Mouse (Mus musculus) right cerebral cortex, adult 18-20 months (tissue): Measurements from ENCODE around the gene Igsf3.
"Not testable (repeated sequence)": the region's sequence is repeated elsewhere in the genome, so short reads cannot be mapped to it uniquely, and the experiment has no call there.

Experiments
- DNase-seq: peaks from one replicate; pipeline ENCODE4 v3.0.0; 2022; ENCODE audit warnings: mixed read lengths

Igsf3 gene

GRCm38 (mm10) chr3:101407568-101407967, 30.7 kb downstream of the Igsf3 start:
- DNase-seq, result no peak

- DNase-seq, result no peak
Observed at GRCm38 (mm10) chr3:101408953-101409750, 32.3 kb downstream of the Igsf3 start.

GRCm38 (mm10) chr3:101410202-101410601, 33.3 kb downstream of the Igsf3 start:
- DNase-seq, result no peak

- DNase-seq, result no peak
Observed at GRCm38 (mm10) chr3:101410745-101411144, 33.9 kb downstream of the Igsf3 start.

- DNase-seq, result no peak
Observed at GRCm38 (mm10) chr3:101411626-101412025, 34.7 kb downstream of the Igsf3 start.

GRCm38 (mm10) chr3:101412115-101412514, 35.2 kb downstream of the Igsf3 start:
- DNase-seq, result no peak

GRCm38 (mm10) chr3:101413013-101413412, 36.1 kb downstream of the Igsf3 start:
- not testable (repeated sequence) for DNase-seq

GRCm38 (mm10) chr3:101418740-101419652, 42.1 kb downstream of the Igsf3 start:
- DNase-seq, result no peak

GRCm38 (mm10) chr3:101419653-101419994, 42.7 kb downstream of the Igsf3 start:
- DNase-seq, result no peak

- no peak for DNase-seq
Observed at GRCm38 (mm10) chr3:101423188-101423587, 46.3 kb downstream of the Igsf3 start.

- DNase-seq, result no peak
Observed at GRCm38 (mm10) chr3:101424295-101424885, 47.5 kb downstream of the Igsf3 start.

- DNase-seq, result no peak
Observed at GRCm38 (mm10) chr3:101429982-101430754, 53.3 kb downstream of the Igsf3 start.

GRCm38 (mm10) chr3:101430755-101431115, 53.9 kb downstream of the Igsf3 start:
- DNase-seq, result no peak

GRCm38 (mm10) chr3:101435672-101436071, 58.8 kb downstream of the Igsf3 start:
- no peak for DNase-seq

GRCm38 (mm10) chr3:101436469-101436868, 59.6 kb downstream of the Igsf3 start:
- no peak for DNase-seq

GRCm38 (mm10) chr3:101437021-101437563, 60.2 kb downstream of the Igsf3 start:
- no peak for DNase-seq

GRCm38 (mm10) chr3:101443265-101443881, 66.5 kb downstream of the Igsf3 start:
- peak; percentile 39 for DNase-seq

GRCm38 (mm10) chr3:101444437-101444836, 67.6 kb downstream of the Igsf3 start:
- DNase-seq, result no peak

GRCm38 (mm10) chr3:101447239-101447638, 70.4 kb downstream of the Igsf3 start:
- DNase-seq, result no peak

- peak; percentile 63 for DNase-seq
Observed at GRCm38 (mm10) chr3:101448765-101449164, 71.9 kb downstream of the Igsf3 start.

GRCm38 (mm10) chr3:101450811-101451428, 74.0 kb downstream of the Igsf3 start:
- DNase-seq, result no peak
